Mouse (Mus musculus) embryo, embryonic 11 days (tissue): ENCODE results near the gene Noc3l.

ENCODE experiments used
- DNase-seq: peaks from one replicate; pipeline ENCODE4 v3.0.0-alpha.2; 2015

The Noc3l gene

GRCm38 (mm10) chr19:38818766-38819426, at the start of gene Noc3l:
Noc3l (minus strand) TSS chr19:38819237.
- peak; percentile 93 for DNase-seq

DNA sequence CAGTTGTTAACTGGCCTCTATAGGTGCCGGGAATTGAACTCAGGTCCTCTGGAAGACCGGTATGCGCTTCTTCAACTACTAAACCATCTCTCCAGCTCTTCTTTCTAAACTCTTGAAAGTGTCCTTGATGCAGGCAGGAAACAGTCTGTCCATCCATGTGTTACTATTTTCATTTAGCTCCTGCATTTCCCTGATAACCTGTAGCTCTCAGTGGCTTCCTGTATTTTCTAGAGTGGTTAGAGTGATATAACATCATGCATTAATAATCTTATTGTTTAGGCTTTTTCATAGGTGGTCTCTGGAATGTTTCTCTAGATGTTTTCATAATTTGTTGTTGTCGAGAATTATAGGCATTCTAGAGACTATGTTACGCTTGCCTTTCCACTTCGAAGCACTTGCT, 43.5 kb upstream of the Noc3l start:
- no peak for DNase-seq

DNA sequence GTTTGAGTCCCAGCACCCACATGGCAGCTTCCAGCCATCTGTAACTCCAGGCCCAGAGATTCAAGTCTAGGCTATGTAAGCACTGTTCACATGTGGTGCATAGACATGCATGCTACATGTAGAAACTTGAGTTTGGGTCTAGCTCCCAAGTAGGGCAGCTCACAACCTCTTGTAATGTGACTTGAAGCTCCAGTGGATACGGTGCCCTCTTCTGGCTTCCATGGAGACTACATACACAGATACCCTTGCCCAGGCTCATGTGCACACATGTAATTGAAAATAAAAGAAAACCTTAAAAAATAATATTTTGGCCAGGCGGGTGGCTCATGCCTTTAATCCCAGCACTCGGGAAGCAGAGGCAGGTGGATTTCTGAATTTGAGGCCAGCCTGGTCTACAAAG, 39.2 kb upstream of the Noc3l start:
- DNase-seq = no peak

DNA sequence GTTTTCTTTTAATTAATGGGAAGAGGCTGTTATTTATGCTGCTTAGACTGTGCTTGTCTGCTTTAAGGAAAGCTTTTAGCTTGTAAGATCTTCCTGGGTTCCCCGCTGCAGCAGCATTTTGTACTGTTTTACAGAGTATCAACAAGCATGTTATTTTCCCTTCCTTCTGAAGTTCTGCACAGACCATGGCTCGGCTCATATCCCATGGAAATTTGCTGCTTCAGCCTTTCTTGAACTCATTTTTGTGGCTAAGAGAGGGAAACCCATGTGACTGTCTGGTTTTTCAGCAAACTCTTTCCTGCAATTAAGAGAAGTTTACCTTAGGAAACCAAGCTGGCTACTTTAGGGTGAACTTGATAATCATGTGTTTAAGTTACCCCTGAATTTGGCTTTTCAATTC, 27.3 kb upstream of the Noc3l start:
- no peak for DNase-seq

DNA sequence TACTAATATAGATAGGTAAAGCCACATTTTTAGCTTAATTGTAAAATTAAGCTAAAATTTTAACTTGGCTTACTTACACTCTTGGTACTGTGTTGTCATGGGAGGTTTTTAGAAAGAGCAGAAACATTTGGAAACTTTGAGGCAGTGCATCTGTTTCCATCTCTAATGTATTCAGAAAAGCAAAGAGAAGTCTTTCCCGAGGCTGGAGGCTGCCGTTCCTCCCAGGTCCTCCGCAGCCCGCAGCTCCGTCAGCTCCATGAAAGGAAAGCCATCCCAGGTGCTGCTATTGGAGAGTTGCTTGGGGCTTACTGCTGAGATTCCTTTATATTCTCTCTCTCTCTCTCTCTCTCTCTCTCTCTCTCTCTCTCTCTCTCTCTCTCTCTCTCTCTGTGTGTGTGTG, 25.8 kb upstream of the Noc3l start:
- DNase-seq = no peak

DNA sequence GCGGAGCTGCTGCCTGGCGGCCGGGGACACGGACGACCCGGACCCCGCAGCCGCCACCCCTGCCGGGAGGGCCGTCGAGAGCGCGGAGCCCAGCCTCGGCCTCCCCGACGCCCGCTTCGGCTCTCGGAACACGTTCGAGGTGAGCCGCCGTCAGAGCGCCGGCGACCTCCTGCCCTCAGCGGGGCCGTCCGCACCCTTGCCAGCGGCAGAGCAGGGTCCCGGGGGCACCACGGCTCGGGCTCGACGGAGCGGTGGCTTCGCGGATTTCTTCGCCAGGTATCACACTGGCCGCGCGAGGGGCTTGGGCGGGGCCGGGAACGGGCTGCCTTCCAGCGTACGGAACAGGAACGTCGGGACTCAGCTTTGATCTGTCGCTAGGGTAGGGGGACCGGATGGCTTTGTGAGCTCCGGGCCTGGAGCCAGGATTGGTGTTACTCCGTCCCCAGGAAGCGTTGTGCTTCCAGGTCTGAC, 18.2 kb upstream of the Noc3l start:
- DNase-seq = peak; percentile 69

DNA sequence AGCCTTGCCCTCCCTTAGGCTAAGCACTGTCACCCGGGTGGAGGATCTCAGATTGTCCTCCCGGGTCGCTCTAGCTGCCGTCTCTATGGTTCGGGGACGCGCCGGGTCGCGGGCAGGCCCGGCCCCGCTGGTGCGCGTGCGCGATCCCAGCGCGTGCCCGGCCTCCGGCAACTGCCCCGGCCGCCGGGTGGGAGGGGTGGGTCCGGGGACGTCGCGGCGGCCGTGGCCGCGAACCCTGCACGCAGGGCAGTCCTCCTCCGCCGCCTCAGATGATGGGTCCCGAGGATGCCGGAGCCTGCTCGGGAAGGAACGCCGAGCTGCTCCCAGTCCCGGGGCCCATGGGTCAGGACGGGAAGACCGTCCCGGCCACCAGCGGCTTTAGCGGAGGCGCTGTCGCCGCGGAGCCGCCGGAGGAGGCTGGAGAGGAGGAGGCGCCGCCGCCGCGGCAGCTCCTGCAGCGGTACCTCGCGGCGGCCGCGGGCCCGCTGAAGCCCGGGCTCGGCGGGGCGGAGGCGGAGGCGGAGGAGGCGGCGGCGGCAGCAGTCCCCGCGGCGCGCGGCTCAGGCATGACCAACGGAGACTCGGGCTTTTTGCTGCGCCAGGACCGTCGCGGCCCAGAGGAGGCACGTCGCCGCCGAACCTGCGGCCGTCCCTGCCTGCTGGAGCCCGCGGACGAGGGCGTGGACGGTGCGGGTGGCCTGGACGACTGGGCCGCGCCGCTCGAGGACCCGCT, 17.6 kb upstream of the Noc3l start, which contains the start of gene Tbc1d12:
TSS of gene Tbc1d12 (plus strand) at position 142 of the 733 bp plus-strand sequence.
- DNase-seq = peak; percentile 95

DNA sequence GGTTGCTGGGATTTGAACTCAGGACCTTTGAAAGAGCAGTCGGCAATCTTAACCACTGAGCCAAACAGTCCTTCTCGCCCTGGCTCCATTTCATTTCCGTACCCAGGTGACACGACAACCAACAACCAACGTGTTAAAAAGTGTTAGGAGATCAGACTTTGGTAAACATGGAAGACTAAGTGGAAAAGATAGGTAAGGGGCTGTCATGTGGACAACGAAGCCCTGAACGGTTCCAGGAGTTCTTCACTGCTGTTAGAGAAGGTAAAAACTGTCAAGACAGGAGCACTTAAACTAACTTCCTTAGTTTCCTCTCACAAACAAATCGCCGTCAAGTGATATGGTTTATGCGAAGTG, 17.0 kb upstream of the Noc3l start:
- DNase-seq = no peak

DNA sequence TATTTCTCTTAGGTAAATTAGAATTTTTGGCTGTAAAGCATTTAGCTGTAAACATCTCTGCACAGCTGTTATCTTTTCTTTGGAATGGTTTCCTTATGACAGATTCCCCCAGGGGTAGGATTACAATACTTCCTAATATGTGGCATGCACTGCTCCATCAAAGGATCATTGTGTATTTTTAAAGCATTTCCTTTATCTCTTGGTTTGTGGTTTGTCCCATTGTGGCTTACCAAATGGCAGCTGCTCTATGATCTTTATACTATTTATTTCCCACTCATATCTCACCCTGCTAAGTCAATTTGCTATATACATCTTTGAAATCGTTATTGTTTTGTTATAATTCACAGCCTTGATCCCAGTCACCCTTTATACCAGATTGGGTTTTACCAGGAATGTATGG, 14.2 kb upstream of the Noc3l start:
- no peak for DNase-seq

- DNase-seq = no peak
These were observed 1.3 kb upstream of the Noc3l start for GRCm38 (mm10) chr19:38820186-38820804.

- no peak for DNase-seq
These were observed 378 bp upstream of the Noc3l start for GRCm38 (mm10) chr19:38819427-38819802.

DNA sequence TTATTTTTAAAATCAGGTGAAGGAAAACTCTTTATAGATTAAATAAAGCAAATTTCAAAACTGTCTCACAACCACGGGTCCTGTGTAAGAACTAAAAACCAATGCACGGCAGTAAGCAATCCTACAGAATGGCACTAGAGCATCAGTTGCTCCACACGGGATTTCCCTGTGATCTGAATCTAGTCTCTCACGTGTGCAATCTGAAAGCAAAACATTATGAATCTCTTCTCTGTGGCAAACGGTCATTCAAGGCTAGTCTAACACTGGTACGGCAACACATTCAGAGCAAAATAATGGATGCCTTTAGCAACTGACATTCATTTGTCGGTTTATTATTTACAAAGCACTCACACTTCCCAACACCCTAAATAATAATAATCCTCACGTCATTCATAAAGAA, 846 bp downstream of the Noc3l start:
- DNase-seq = no peak

GRCm38 (mm10) chr19:38798801-38799200, 20.2 kb downstream of the Noc3l start:
- no peak for DNase-seq

DNA sequence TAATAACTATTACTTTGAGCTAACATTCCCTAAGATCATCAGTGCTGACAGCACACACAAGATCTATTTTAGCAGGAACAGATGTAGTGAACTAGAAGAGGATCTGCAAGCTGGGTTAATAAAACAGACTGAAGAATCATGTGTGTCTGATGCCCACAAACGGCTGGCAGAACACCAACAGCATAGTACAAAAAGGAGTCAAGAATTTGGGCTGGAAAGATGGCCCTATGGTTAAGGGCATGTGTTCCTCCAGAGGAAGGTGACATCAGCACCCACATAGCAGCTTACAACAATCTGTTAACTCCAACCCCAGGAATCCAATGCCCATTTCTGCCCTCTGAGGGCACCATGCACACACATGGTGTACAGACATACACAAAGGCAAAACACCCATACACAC, 20.7 kb downstream of the Noc3l start:
- DNase-seq = no peak

DNA sequence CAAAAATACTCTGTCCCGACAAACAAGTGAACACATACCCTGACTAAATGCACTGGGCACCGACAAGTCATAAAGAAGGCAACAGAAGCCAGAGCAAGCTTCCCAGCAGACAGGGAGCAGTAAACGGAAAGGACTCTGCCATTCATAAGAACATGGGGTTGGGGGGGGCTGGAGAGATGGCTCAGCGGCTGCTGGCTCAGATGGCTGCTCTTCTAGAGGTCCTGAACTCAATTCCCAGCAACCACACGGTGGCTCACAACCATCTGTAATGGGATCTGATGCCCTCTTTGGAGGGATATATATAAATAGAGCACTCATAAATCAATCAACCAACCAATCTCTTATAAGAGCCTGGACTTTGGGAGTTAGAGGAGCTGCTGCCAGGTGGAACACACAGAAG, 22.5 kb downstream of the Noc3l start:
- DNase-seq = no peak

DNA sequence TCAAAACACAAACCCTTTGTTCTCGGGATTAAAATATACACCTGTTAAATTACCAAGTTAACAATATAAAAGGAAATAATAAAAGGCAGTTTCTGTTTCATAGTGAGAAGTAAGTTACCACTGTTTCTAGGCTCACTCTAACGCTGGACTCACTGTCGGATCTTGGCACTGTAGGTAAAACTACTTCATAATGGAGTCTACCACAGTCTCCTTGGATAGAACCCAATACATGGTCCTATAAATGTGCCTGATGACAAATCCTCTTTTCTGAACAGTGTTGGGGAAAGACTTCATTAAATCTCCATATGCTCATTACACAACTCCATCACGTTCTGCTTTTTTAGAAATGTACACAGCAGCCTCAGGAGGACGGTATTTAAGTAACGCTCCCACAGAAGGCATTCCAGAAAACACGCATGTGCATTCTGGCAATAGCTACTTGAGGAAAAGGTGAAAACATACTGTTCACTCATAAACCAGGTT, 25.4 kb downstream of the Noc3l start:
- DNase-seq = no peak

- no peak for DNase-seq
These were observed 31.3 kb downstream of the Noc3l start for GRCm38 (mm10) chr19:38787756-38788155.

GRCm38 (mm10) chr19:38783542-38783941, 35.5 kb downstream of the Noc3l start:
- no peak for DNase-seq

GRCm38 (mm10) chr19:38778805-38779204, 40.2 kb downstream of the Noc3l start:
- no peak for DNase-seq

GRCm38 (mm10) chr19:38775548-38775947, 43.5 kb downstream of the Noc3l start:
- peak; percentile 76 for DNase-seq

DNA sequence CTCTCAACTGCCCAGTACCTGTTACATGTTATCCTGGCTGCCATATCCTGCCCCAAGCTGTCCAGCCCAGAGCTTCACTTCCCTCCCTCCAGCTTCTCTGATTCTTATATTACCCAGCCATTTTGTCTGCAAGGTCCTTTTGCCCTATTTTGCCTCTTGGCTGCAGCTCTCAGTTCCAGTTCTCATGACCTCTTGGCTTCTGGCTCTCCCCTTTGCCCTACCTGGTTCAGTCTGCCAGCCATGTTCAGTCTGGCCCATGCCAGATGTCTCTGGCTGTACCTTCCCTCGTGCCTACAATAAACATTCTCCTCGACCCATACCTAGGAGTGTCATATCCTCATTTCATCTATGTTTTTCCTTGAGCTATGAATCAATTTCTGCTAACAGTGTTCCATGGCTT, 52.7 kb downstream of the Noc3l start:
- no peak for DNase-seq

GRCm38 (mm10) chr19:38760441-38760840, 58.6 kb downstream of the Noc3l start:
- DNase-seq = no peak

DNA sequence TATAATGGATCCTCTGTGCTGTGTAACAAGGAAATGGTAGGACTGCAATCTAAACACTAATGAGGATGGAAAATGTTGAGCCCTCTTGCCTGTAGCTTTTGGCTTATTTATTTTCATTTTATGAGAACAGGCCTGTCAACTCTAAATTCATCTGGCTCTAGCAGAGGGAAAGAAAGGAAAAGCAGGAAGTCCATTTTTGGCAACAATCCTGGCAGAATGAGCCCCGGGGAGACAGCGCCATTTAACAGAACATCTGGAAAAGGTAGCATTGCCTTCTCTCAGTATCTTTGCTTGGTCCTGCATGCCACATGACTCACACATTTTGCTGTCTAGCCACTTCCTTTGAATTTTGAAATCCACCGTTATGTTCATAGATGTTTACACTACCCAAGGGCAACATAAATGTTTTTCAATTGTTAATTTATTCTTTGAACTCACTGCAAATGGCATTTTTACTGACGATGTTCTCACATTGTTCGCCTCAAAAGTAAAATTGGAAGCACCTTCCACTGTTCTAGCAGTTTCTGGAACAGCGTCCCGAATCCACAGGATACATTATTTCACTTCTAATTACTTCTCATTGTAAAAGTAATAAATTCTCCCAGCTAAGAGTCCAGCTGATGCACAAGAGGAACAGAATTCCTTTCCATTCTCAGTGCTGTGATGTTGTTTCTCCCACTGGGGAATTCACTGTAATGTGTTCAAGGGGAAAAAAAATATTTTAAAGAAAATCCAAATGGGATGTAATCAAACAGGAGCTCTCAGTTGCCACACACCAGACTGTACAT, 60.2 kb downstream of the Noc3l start:
- DNase-seq = peak; percentile 20
